In the genomic region with DNA sequence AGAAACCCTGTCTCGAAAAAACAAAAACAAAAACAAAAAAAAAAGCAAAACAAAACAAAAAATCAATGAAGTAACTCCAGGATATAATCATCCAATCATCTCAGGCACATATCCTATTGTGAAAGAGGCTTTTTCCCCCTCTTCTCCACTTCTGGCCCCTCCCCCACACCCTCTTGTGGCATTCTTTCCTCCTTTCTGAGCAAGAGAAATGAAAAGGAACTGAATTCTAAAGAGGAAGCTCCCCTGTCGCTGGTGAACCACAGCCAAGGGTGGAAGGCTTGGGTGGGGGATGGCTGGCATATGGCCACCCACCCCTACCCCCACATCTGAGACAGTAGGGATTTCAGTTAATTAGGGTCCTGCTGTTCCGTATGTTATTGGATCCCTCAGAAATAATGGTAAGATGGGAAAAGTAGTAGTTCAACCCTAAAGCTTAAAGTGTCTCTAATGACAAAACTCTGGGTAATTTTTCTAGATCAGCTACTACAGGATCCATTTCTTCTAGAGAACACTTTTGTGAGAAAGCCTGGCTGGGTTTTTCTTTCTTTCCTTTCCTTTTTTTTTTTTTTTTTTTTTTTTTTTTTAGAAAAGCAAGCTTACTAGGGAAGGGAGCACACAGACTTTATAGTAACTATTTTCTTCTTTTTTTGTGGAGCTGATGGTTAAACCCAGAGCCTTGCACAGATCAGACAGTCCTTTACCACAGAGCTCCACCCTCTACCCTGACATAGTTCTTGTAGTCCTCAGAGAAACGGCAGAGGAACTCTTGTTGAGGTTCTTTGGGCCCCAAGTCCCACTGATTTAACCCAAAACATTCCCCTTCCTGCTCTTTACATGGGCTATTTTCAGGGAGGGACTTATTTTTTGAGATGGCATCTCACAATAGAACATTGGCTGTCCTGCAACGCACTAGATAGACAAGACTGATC, we compare ENCODE assay signal across 9 mouse cellular contexts. TPM values are rescaled to one million over a fixed set of nuclear protein-coding genes. Genes with fewer than 3 reads are reported as not detected.
DNase-seq lines count a peak whose midpoint lies in the region.
"Had no signal": no experiment of that assay in that cellular context is flagged by ENCODE, and none has a peak within 500 bp of the region (broad histone marks: within the 10 kb centered on the region; RNA-seq: fewer than 3 reads in every experiment).

No protein-coding gene starts in this region.

- intact Hi-C loops in left cerebral cortex, postnatal 4 days (cut with DNase I), result no loop called here

- peak; percentile 29 to 36 for DNase-seq in frontal cortex, postnatal 10 days (ENCODE audit: low spot score in 2 of 2)
- no peak for DNase-seq in frontal cortex, postnatal 36 days (ENCODE audit: low spot score in 2 of 2)
- peak; percentile 39 to 48 for DNase-seq in spleen, adult 18-20 months
- no peak for DNase-seq in spleen, adult 12 weeks (ENCODE audit: low spot score)
- DNase-seq in lung, postnatal 36 days, result peak; percentile 74
- no peak for DNase-seq in cerebellum, adult 9-10 months
- DNase-seq in left cerebral cortex, postnatal 4 days, result no peak
- DNase-seq in adrenal gland, postnatal 10 days, result no peak

RNA-seq across cellular contexts. Expression of a gene that starts 1.9 kb away (rescaled TPM):
- total RNA-seq in left cerebral cortex, postnatal 4 days (2021), result not detected
- not detected for total RNA-seq in adrenal gland, postnatal 10 days (2021)
- total RNA-seq: gastrocnemius, postnatal 36 days had no signal

RNA-seq across cellular contexts. Expression of a gene that starts 5.1 kb away (rescaled TPM):
- 1 to 10 TPM; 5.8 TPM for total RNA-seq in left cerebral cortex, postnatal 4 days (2021)
- 10 to 100 TPM; 12.9 to 13.2 TPM for total RNA-seq in adrenal gland, postnatal 10 days (2021)

RNA-seq across cellular contexts. Expression of a gene that starts 5.9 kb away (rescaled TPM):
- total RNA-seq in left cerebral cortex, postnatal 4 days (2021), result under 1 TPM; 0.50 to 0.54 TPM
- 10 to 100 TPM; 26.1 to 27.5 TPM for total RNA-seq in adrenal gland, postnatal 10 days (2021)

RNA-seq across cellular contexts. Expression of a gene that starts 27.5 kb away (rescaled TPM):
- total RNA-seq in left cerebral cortex, postnatal 4 days (2021), result 100 to 1,000 TPM; 150 to 151 TPM
- 10 to 100 TPM; 49.7 to 57.8 TPM for total RNA-seq in adrenal gland, postnatal 10 days (2021)

RNA-seq across cellular contexts. Expression of a gene that starts 31.4 kb away (rescaled TPM):
- total RNA-seq in left cerebral cortex, postnatal 4 days (2021), result 100 to 1,000 TPM; 216 to 217 TPM
- total RNA-seq in adrenal gland, postnatal 10 days (2021), result 10 to 100 TPM in 1 of 2 experiments, 1 to 10 TPM in 1; 8.3 to 13.4 TPM

Comparison
In these comparisons a context has a peak if more than half of its experiments do, and no peak if none do; other contexts are left out.
1. DNase-seq: peak in frontal cortex, postnatal 10 days (2 of 2), spleen, adult 18-20 months (2 of 2) and lung, postnatal 36 days (single experiment); none in frontal cortex, postnatal 36 days (0 of 2), spleen, adult 12 weeks (single experiment), cerebellum, adult 9-10 months (single experiment), left cerebral cortex, postnatal 4 days (single experiment) and adrenal gland, postnatal 10 days (single experiment).
2. RNA of a gene that starts 5.9 kb away (total RNA-seq): 26.1 to 27.5 TPM in adrenal gland, postnatal 10 days; 0.50 to 0.54 TPM in left cerebral cortex, postnatal 4 days; every median in the first group is over 10 times any median in the second.